Mouse (Mus musculus): Measurements from ENCODE around the gene Tial1.

Gene Tial1

DNA sequence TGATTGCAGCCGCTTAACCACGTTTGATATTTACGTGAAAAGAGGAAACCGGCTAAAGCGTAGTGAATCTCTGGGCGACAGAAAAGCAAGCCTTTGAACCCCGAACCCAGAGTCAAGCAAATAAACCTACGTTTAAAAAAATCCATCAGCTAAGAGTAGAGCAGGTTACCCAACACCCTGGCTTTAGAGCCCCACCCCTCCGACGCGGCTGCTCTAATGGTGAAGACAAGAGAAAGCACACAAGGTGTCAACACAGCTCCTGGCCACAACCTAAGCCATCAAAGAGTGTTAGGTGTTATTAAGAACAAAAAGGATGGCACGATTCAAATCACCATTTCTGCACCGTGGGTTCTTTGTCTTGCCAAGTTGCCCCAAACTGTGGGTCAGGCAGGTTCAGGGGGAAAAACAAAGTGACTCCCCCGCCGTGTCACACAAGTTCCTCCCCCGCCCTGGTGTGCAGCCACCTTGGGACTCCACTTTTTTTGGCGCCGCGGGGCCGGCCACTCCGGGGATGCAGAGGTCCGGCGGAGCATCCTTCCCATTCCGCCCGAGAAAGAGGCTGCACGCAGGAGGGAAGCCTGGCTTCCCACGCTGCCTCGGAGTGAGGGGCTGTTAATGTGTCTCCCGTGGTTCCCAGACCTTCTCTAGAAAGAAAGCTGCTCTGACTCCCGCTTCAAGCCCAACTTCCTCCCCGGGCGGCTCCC is 44.1 kb downstream of the Tial1 start:
- DNase-seq (ENCODE audit: extremely low read depth, low read depth, low spot score): no peak

DNA sequence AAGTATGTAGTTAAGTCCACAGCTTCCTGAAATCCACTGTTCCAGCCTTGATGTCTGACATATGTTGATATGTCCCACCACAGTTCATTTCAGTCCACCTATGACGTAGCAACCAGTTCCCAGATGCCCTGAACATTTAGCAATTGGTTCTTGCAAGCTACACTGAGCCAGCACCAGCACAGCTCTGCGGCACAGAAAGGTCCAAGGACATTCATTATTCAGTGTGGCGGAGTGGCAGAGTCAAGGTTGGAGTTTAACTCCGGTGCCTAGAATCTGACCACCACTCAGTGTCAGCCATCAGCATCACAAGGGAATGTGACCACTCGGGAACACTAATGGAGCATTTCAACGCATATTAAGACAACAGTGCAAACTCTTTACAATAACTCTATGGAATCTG is 44.9 kb downstream of the Tial1 start:
- no peak for DNase-seq (ENCODE audit: extremely low read depth, low read depth, low spot score)

- no peak for DNase-seq (ENCODE audit: extremely low read depth, low read depth, low spot score)
Measured at GRCm38 (mm10) chr7:128414433-128414832, 47.1 kb downstream of the Tial1 start.

- DNase-seq (ENCODE audit: extremely low read depth, low read depth, low spot score): peak; percentile 30
Measured at GRCm38 (mm10) chr7:128412071-128412833, 49.3 kb downstream of the Tial1 start.

DNA sequence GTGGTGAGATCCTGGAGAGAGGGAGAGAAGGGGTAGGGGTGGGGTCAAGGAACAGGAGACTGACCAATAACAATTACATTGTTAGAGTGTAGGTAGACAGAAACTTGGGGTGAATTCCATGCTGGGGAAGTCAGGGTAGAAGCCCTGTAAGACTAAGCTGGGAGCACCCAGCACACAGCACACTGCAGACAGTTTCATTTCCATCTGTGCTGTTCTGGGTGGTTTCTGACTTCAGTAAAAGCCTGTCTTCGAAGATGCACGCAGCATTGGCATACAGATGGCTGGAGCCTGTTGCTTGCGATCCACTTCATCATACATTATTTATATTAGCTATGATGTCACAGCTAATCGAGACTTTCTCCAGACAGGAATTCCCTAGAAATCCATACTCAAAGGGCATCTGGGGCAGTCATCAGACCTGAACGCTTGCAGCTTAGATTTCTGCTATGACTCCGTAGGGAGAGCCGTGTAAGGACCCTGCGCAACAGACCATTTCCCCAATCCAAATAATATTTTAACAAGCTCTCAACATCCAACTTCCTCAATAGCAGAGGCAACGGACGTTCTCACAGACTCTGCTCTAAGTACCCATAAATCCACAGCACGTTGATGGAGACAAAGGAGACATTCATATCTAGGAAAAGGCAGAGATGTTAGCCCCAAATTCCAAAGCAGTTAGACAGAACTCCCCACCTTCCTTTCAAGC is 50.7 kb downstream of the Tial1 start:
- DNase-seq (ENCODE audit: extremely low read depth, low read depth, low spot score): no peak

- DNase-seq (ENCODE audit: extremely low read depth, low read depth, low spot score): no peak
Measured at GRCm38 (mm10) chr7:128408265-128408664, 53.3 kb downstream of the Tial1 start.

DNA sequence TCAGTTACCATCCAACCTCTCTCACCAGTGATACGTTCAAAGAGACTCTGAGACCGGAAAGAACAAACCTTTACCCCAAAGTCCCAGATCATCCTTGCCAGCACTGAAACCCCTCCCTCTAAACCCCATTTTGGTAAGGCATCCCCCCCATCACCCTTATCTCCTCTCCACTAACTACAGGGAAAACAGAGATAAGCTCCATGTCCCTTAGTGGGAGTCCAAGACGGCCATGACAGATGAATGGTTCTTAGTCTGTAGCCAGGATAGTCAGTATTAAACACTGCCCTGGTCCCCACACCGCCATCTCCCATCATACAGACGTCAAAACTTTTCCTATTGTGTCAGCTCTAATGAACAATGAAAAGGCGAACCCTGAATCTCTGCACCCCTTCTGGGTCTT is 57.5 kb downstream of the Tial1 start:
- DNase-seq (ENCODE audit: extremely low read depth, low read depth, low spot score): no peak

GRCm38 (mm10) chr7:128403586-128403985 is 57.9 kb downstream of the Tial1 start:
- no peak for DNase-seq (ENCODE audit: extremely low read depth, low read depth, low spot score)

GRCm38 (mm10) chr7:128403128-128403527 is 58.4 kb downstream of the Tial1 start:
- no peak for DNase-seq (ENCODE audit: extremely low read depth, low read depth, low spot score)

DNA sequence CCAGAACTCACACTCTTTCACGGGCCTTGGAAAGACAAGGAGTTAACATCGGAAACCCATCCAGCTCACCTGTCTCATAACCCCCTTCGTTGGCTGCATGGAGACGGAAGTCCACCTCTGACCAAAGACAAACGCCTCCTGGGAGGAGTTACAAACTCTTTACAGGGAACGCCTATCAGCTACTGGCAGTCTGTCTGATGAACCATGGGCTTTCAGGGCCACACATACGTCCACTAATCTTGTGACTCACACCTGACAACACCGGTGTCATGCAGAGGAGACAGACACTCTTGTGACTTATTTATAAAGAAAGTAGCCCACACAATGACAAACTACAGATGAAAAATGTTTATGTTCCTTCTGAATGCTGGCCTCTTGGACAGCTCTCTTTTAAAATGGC is 58.9 kb downstream of the Tial1 start:
- no peak for DNase-seq (ENCODE audit: extremely low read depth, low read depth, low spot score)

- peak; percentile 75 for DNase-seq (ENCODE audit: extremely low read depth, low read depth, low spot score)
Measured at GRCm38 (mm10) chr7:128398664-128399063, 62.9 kb downstream of the Tial1 start.

GRCm38 (mm10) chr7:128397066-128397465 is 64.5 kb downstream of the Tial1 start:
- no peak for DNase-seq (ENCODE audit: extremely low read depth, low read depth, low spot score)

GRCm38 (mm10) chr7:128393756-128394155 is 67.8 kb downstream of the Tial1 start:
- DNase-seq (ENCODE audit: extremely low read depth, low read depth, low spot score): no peak

GRCm38 (mm10) chr7:128392972-128393314 is 68.6 kb downstream of the Tial1 start:
- DNase-seq (ENCODE audit: extremely low read depth, low read depth, low spot score): no peak

DNA sequence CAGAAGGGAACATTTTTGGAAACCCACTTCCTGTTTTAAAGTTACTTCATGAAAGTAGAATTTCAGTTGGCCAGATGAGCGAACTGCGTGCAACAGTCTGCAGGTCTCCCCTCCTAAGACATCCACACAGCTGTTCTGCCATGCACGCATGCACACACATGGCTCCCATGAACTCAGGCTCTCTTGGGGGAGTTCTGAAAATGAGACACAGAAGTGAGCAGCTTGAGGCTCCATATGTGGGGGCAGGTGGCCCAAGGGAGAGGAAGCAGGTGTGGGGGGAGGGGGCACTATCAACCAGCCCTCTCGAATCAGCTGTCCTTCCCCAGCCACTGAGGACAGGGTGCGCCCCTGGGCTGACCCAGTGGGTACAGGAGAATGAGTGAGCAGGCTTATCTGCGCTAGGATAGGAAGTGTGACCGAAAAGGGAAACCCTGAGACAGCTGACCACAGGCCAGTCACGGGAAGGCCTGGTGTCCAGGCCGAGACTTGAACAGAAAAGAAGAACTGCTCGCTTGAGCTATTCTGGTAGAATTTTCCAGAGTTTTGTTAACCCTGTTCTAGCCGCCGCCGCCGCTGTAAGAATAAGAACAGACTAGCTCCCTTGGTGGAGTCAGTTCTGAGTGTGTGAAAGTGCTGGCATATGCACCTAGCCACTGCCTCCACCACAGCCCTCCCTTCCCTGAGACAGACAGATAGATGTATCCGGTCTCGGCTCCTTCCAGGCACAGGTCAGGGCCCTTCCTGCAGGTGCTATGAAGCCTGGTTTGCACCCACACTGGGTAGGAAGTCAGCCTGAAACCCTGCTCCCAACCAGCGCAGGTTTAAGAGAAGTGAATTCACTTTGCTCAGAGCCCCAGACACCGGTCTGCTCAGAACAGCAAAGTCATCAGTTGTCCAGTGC is 69.2 kb downstream of the Tial1 start:
- DNase-seq (ENCODE audit: extremely low read depth, low read depth, low spot score): no peak

DNA sequence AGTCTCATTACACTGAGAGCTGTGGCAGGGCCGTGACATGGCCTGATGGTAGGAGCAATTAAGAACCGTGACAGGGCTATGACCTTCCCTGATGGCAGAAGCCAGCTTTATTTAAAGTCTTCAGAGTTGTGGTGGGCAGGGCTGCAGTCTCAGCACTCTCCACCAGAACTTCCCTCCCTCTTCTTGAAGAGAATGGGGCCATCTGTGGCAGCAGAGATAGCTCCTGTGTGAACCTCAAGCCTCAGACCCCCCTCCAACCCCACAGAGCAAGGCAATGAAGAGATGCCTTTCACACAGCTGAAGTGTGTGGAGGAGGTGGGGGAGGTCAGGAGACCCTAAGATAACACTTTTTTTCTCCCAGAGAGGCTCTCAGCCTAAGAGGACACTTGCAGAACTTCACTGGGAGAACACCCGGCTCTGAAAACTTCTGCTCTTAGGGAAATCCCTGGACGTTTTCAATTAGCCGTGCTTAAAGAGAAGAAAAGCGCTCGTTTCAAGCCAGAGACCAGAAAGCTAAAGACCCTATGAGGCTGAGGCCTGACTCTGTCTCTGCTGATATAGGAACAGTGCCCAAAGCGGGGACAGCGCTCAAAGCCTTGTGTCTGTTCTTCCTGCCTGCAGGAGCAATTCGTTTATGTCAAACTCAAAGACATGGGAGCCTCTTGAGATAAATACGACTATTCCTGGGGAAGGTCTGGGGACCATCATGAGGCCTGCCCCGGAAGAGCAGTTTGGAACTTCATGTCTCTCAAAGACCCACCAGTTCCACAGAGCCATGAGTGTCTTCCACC is 70.1 kb downstream of the Tial1 start:
- DNase-seq (ENCODE audit: extremely low read depth, low read depth, low spot score): no peak
